Mouse (Mus musculus) thymus, adult 2 months (tissue): ENCODE results near the gene Dgki. TPM values are rescaled to one million over a fixed set of nuclear protein-coding genes. Genes with fewer than 3 reads are reported as not detected.

ENCODE experiments used
- DNase-seq: peaks from one replicate; pipeline ENCODE4 v3.0.0; 2021
- H3K27ac ChIP-seq: fragments of 200-500 bp; 2 replicates; pipeline ENCODE4 v1.5.1; 2012; ENCODE audit warnings: low read length, control low read depth; ENCODE audit not compliant: control insufficient read depth, insufficient read depth
- H3K27me3 ChIP-seq: fragments of 200-500 bp; 2 replicates; pipeline ENCODE4 v1.6.1; 2012; ENCODE audit warnings: mild to moderate bottlenecking, low read length, moderate library complexity, mixed read lengths; ENCODE audit not compliant: control insufficient read depth, insufficient read depth
- H3K36me3 ChIP-seq: fragments of 200-500 bp; 2 replicates; pipeline ENCODE4 v1.6.1; 2012; ENCODE audit warnings: mild to moderate bottlenecking, low read length, moderate library complexity; ENCODE audit not compliant: control insufficient read depth, insufficient read depth
- H3K4me1 ChIP-seq: fragments of 200-500 bp; replicated peaks from 2 replicates; pipeline ENCODE4 v1.6.1; 2012; ENCODE audit warnings: low read length; ENCODE audit not compliant: control insufficient read depth, insufficient read depth
- H3K4me3 ChIP-seq: fragments of 200-500 bp; 2 replicates; pipeline ENCODE4 v1.5.1; 2012; ENCODE audit warnings: mild to moderate bottlenecking, low read length, control low read depth, moderate library complexity; ENCODE audit not compliant: control insufficient read depth, insufficient read depth
- CTCF ChIP-seq: fragments of 200-500 bp; IDR thresholded peaks from 2 replicates; pipeline ENCODE4 v1.5.1; 2012; ENCODE audit warnings: mild to moderate bottlenecking, control low read depth, low read length, moderate library complexity, borderline replicate concordance; ENCODE audit not compliant: control insufficient read depth, poor library complexity, insufficient read depth; ENCODE audit errors: extremely low read depth
- POLR2A ChIP-seq: fragments of 200-500 bp; IDR thresholded peaks from 2 replicates; pipeline ENCODE4 v1.6.1; 2012; ENCODE audit warnings: mild to moderate bottlenecking, low read length, control low read depth, moderate library complexity; ENCODE audit not compliant: control insufficient read depth, poor library complexity, insufficient read depth; ENCODE audit errors: extremely low read depth
- WGBS: fragments of 180-500 bp; shearing (Covaris S2); methylation state at CpG from one replicate; pipeline ENCODE4 v1.1.7; 2018; 5-methylcytosine and 5-hydroxymethylcytosine counted together
- polyA plus RNA-seq: library from polyadenylated mRNA; depleted of rRNA; stranded (reverse); fragments of >200 nt; gene quantifications from 2 replicates; pipeline ENCODE4 v1.2.3, GENCODE M21; 2012

The Dgki gene
- polyA plus RNA-seq, 1 experiment, result 0.15 TPM

- TF ChIP-seq CTCF (no peak), POLR2A (no peak)
- H3K27ac ChIP-seq, result no peak overlapping the region
- whole genome bisulfite sequencing, result 69% methylated on average over 8 of the region's 8 CpGs
- no peak overlapping the region for H3K4me3 ChIP-seq
- DNase-seq, result no peak
- H3K4me1 ChIP-seq, result no peaks in the 10 kb centered on the region
- H3K27me3 ChIP-seq, result no peaks in the 10 kb centered on the region
- H3K36me3 ChIP-seq, result no peaks in the 10 kb centered on the region
Measured at GRCm38 (mm10) chr6:37089148-37090111, 210.6 kb downstream of the Dgki start.

- no peak for DNase-seq
- H3K4me1 ChIP-seq, result no peaks in the 10 kb centered on the region
- no peaks in the 10 kb centered on the region for H3K36me3 ChIP-seq
- H3K27ac ChIP-seq, result no peak overlapping the region
- no peak for TF ChIP-seq POLR2A
- TF ChIP-seq CTCF, result no peak
- no peaks in the 10 kb centered on the region for H3K27me3 ChIP-seq
- WGBS, result 95% methylated on average over 3 of the region's 3 CpGs
- H3K4me3 ChIP-seq, result no peak overlapping the region
Measured at GRCm38 (mm10) chr6:37082990-37083389, 217.0 kb downstream of the Dgki start.

GRCm38 (mm10) chr6:37072401-37073016 is 227.5 kb downstream of the Dgki start:
- no peak for DNase-seq
- no peak overlapping the region for H3K4me3 ChIP-seq
- no peaks in the 10 kb centered on the region for H3K36me3 ChIP-seq
- WGBS, result 88% methylated on average over 9 of the region's 9 CpGs
- no peaks in the 10 kb centered on the region for H3K27me3 ChIP-seq
- no peaks in the 10 kb centered on the region for H3K4me1 ChIP-seq
- TF ChIP-seq POLR2A, result no peak
- no peak for TF ChIP-seq CTCF
- no peak overlapping the region for H3K27ac ChIP-seq

- Histone ChIP-seq H3K27ac (no peak overlapping the region), H3K36me3 (no peaks in the 10 kb centered on the region), H3K4me1 (no peaks in the 10 kb centered on the region), H3K4me3 (no peak overlapping the region), H3K27me3 (no peaks in the 10 kb centered on the region)
- no peak for TF ChIP-seq POLR2A
- no peak for TF ChIP-seq CTCF
- no peak for DNase-seq
- 85% methylated on average over 14 of the region's 14 CpGs for WGBS
Measured at GRCm38 (mm10) chr6:37069836-37070600, 230.0 kb downstream of the Dgki start.

GRCm38 (mm10) chr6:37068737-37069136 is 231.2 kb downstream of the Dgki start:
- H3K27ac ChIP-seq, result no peak overlapping the region
- H3K36me3 ChIP-seq, result no peaks in the 10 kb centered on the region
- no peaks in the 10 kb centered on the region for H3K27me3 ChIP-seq
- H3K4me1 ChIP-seq, result no peaks in the 10 kb centered on the region
- DNase-seq, result no peak
- 93% methylated on average over 6 of the region's 6 CpGs for WGBS
- TF ChIP-seq POLR2A (no peak), CTCF (no peak)
- no peak overlapping the region for H3K4me3 ChIP-seq

- H3K4me1 ChIP-seq, result no peaks in the 10 kb centered on the region
- H3K4me3 ChIP-seq, result no peak overlapping the region
- no peak for DNase-seq
- no peaks in the 10 kb centered on the region for H3K27me3 ChIP-seq
- TF ChIP-seq POLR2A, result no peak
- TF ChIP-seq CTCF, result no peak
- H3K36me3 ChIP-seq, result no peaks in the 10 kb centered on the region
- H3K27ac ChIP-seq, result no peak overlapping the region
- WGBS, result 71% methylated on average over 1 of the region's 1 CpGs
Measured at GRCm38 (mm10) chr6:37067357-37067756, 232.6 kb downstream of the Dgki start.
